Mouse (Mus musculus) MEL (cell line): ENCODE data around the gene Raly.

Source experiments
- CHD1 ChIP-seq: IDR thresholded peaks from 2 replicates; pipeline ENCODE4 v1.6.1; 2012; ENCODE audit warnings: low read depth, mild to moderate bottlenecking, inconsistent platforms, low read length, improper control_type of control experiment
- GATA1 ChIP-seq: IDR thresholded peaks from 2 replicates; pipeline ENCODE4 v1.6.1; 2011; ENCODE audit warnings: low read depth, low read length, improper control_type of control experiment
- HCFC1 ChIP-seq: IDR thresholded peaks from 2 replicates; pipeline ENCODE4 v1.6.1; 2012; ENCODE audit warnings: low read depth, mild to moderate bottlenecking, inconsistent platforms, low read length, improper control_type of control experiment, moderate library complexity
- MXI1 ChIP-seq: IDR thresholded peaks from 2 replicates; pipeline ENCODE4 v1.6.1; 2011; ENCODE audit warnings: mild to moderate bottlenecking, low read depth, low read length, improper control_type of control experiment
- POLR2A ChIP-seq, 2 experiments: IDR thresholded peaks; 2 replicates each; pipeline ENCODE4 v1.6.1; 2011 to 2012; ENCODE audit warnings: low read length in 2 of 2, mild to moderate bottlenecking in 2 of 2, control low read depth in 1 of 2, improper control_type of control experiment in 1 of 2, low read depth in 1 of 2, moderate library complexity in 1 of 2; ENCODE audit not compliant: control insufficient read depth in 1 of 2, insufficient read depth in 1 of 2, poor library complexity in 1 of 2
- USF2 ChIP-seq, 2 experiments: IDR thresholded peaks; 2 replicates each; pipeline ENCODE4 v1.6.1; 2011 to 2012; ENCODE audit warnings: improper control_type of control experiment in 2 of 2, low read length in 2 of 2, borderline replicate concordance in 1 of 2, inconsistent platforms in 1 of 2, low read depth in 1 of 2, mild to moderate bottlenecking in 1 of 2; ENCODE audit not compliant: insufficient read depth in 1 of 2
- ZC3H11A ChIP-seq: IDR thresholded peaks from 2 replicates; pipeline ENCODE4 v1.6.1; 2012; ENCODE audit warnings: low read depth, mild to moderate bottlenecking, inconsistent platforms, low read length, improper control_type of control experiment

- no peak for TF ChIP-seq HCFC1
- TF ChIP-seq POLR2A (IDR thresholded peaks at IDR 0.05; ENCODE audit: control insufficient read depth in 1 of 2, insufficient read depth in 1 of 2, low read depth in 1 of 2, low read length in 2 of 2, poor library complexity in 1 of 2) = no peak
- TF ChIP-seq GATA1 = no peak
- TF ChIP-seq USF2 (IDR thresholded peaks at IDR 0.05; ENCODE audit: borderline replicate concordance in 1 of 2, insufficient read depth in 1 of 2, low read depth in 1 of 2, low read length in 2 of 2) = no peak
- TF ChIP-seq CHD1 = no peak
- TF ChIP-seq MXI1 = no peak
- TF ChIP-seq ZC3H11A = no peak
Measured at GRCm38 (mm10) chr2:154743915-154744314, 47.0 kb upstream of the Raly start.
